Mouse (Mus musculus) MEL (cell line): ENCODE data around the gene Chrd.

Experiments
- CTCF ChIP-seq, 3 experiments: IDR thresholded peaks in 2 of 3; conservative IDR thresholded peaks in 1 of 3; 2 replicates each; pipeline ENCODE4 v1.5.1; 2011 to 2012; ENCODE audit warnings: low read length in 3 of 3, low read depth in 2 of 3, mild to moderate bottlenecking in 2 of 3, improper control_type of control experiment in 1 of 3, inconsistent platforms in 1 of 3, mixed read lengths in 1 of 3, moderate library complexity in 1 of 3; ENCODE audit not compliant: control insufficient read depth in 1 of 3, insufficient read depth in 1 of 3, poor library complexity in 1 of 3, severe bottlenecking in 1 of 3
- EP300 ChIP-seq, 2 experiments: IDR thresholded peaks; 2 replicates each; pipeline ENCODE4 v1.6.1; 2011; ENCODE audit warnings: improper control_type of control experiment in 2 of 2, low read length in 2 of 2, low read depth in 1 of 2, mild to moderate bottlenecking in 1 of 2
- POLR2AphosphoS2 ChIP-seq: IDR thresholded peaks from 2 replicates; pipeline ENCODE4 v1.6.1; 2011; ENCODE audit warnings: low read length, improper control_type of control experiment
- USF1 ChIP-seq: IDR thresholded peaks from 2 replicates; pipeline ENCODE4 v1.6.1; 2014; ENCODE audit warnings: low read depth, mild to moderate bottlenecking, inconsistent platforms, low read length, improper control_type of control experiment, moderate library complexity

GRCm38 (mm10) chr16:20703071-20703470 is 29.9 kb upstream of the Chrd start:
- TF ChIP-seq CTCF (IDR thresholded peaks at IDR 0.05 in 2 of 3, conservative IDR thresholded peaks at IDR 0.05 in 1 of 3; ENCODE audit: control insufficient read depth in 1 of 3, insufficient read depth in 1 of 3, low read depth in 2 of 3, low read length in 3 of 3, poor library complexity in 1 of 3, severe bottlenecking in 1 of 3) (no peak), EP300 (IDR thresholded peaks at IDR 0.05; ENCODE audit: low read depth in 1 of 2, low read length in 2 of 2) (no peak), POLR2AphosphoS2 (no peak), USF1 (no peak)
